Mouse (Mus musculus) liver, postnatal 0 days (tissue): ENCODE data around the gene Scel. TPM values are rescaled to one million over a fixed set of nuclear protein-coding genes. Genes with fewer than 3 reads are reported as not detected.
A peak's percentile ranks its signal among the peaks of the same experiment; 100 is the strongest.

Experiments used
- ATAC-seq: fragments of 200-750 bp; cut with Nextera tagmentation; 2 replicates; pipeline ENCODE4 v1.8.0; 2017; ENCODE audit warnings: mild to moderate bottlenecking, moderate library complexity
- DNase-seq: peaks from one replicate; pipeline ENCODE4 v3.0.0-alpha.2; 2016
- H3K27ac ChIP-seq: fragments of 300-500 bp; sonication (generic); 2 replicates; pipeline ENCODE4 v1.5.1; 2014; ENCODE audit warnings: antibody characterized with exemption, moderate library complexity, mild to moderate bottlenecking, low read depth
- H3K27me3 ChIP-seq: fragments of 300-500 bp; sonication (generic); 2 replicates; pipeline ENCODE4 v1.6.1; 2014; ENCODE audit warnings: low read length, control low read depth, mixed read lengths; ENCODE audit not compliant: insufficient read depth
- H3K36me3 ChIP-seq: fragments of 300-500 bp; sonication (generic); replicated peaks from 2 replicates; pipeline ENCODE4 v1.6.1; 2014; ENCODE audit warnings: mild to moderate bottlenecking, control low read depth, low read length, moderate library complexity, mixed read lengths; ENCODE audit not compliant: insufficient read depth
- H3K4me1 ChIP-seq: fragments of 300-500 bp; sonication (generic); 2 replicates; pipeline ENCODE4 v1.6.1; 2014; ENCODE audit warnings: antibody characterized with exemption, mild to moderate bottlenecking, control low read depth; ENCODE audit not compliant: insufficient read depth
- H3K4me2 ChIP-seq: fragments of 300-500 bp; sonication (generic); 2 replicates; pipeline ENCODE4 v1.6.1; 2014; ENCODE audit warnings: low read depth, mild to moderate bottlenecking, low read length, moderate library complexity, mixed read lengths
- H3K4me3 ChIP-seq: fragments of 300-500 bp; sonication (generic); 2 replicates; pipeline ENCODE4 v1.5.1; 2014; ENCODE audit warnings: low read depth, low read length
- H3K9ac ChIP-seq: fragments of 300-500 bp; sonication (generic); replicated peaks from 2 replicates; pipeline ENCODE4 v1.6.1; 2014; ENCODE audit warnings: mild to moderate bottlenecking, moderate library complexity
- H3K9me3 ChIP-seq: fragments of 300-500 bp; sonication (generic); 2 replicates; pipeline ENCODE4 v1.6.1; 2016; ENCODE audit warnings: mild to moderate bottlenecking, control low read depth, low read length, mixed read lengths
- CTCF ChIP-seq: sonication (generic); IDR thresholded peaks from 2 replicates; pipeline ENCODE4 v1.5.1; 2016; ENCODE audit warnings: antibody characterized with exemption, low read depth
- EP300 ChIP-seq: IDR thresholded peaks from 2 replicates; pipeline ENCODE4 v1.6.1; 2016; ENCODE audit warnings: antibody characterized with exemption, low read depth, mild to moderate bottlenecking
- WGBS: fragments of 180-500 bp; shearing (Covaris S2); extraction: QIAGEN DNeasy Blood & Tissue Kit; methylation state at CpG from one replicate; pipeline ENCODE4 v1.1.7; 2014; ENCODE audit not compliant: insufficient replicate concordance; 5-methylcytosine and 5-hydroxymethylcytosine counted together
- polyA plus RNA-seq: library from polyadenylated mRNA; unstranded; fragments of >200 nt; fragmentation: Nextera tagmentation; extraction: Ambion mirVana; gene quantifications from 2 replicates; pipeline ENCODE4 v1.2.1, GENCODE M21; 2015

Gene Scel
- polyA plus RNA-seq, 1 experiment from 2014 or later: not detected

DNA sequence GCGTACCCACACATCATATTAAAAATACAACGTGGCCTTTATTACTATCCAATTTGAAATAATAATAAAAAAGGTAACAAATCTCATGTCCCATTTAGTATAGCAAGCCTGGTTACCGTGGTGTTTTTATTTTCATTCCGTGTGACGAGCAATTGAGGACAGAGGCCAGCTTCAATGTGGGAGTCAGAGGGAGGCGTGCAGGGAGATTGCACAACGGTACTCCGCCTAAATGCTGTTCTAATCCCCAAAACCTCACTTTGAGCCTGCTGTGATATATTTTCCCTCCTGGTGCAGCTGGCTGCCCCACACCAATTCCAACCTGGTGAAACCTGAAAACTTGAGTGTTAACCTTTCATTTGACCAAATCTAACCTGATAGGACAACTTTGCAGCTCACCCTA lies 27.5 kb upstream of the Scel start:
- Histone ChIP-seq H3K27me3 (no peaks in the 10 kb centered on the region), H3K27ac (no peak overlapping the region), H3K9ac (no peak overlapping the region), H3K4me3 (no peak overlapping the region), H3K36me3 (no peaks in the 10 kb centered on the region), H3K4me1 (no peaks in the 10 kb centered on the region), H3K9me3 (no peaks in the 10 kb centered on the region), H3K4me2 (no peak overlapping the region)
- WGBS: 71% methylated on average over 8 of the region's 8 CpGs
- no peak for DNase-seq
- no peak for ATAC-seq
- TF ChIP-seq EP300 (no peak), CTCF (no peak)

DNA sequence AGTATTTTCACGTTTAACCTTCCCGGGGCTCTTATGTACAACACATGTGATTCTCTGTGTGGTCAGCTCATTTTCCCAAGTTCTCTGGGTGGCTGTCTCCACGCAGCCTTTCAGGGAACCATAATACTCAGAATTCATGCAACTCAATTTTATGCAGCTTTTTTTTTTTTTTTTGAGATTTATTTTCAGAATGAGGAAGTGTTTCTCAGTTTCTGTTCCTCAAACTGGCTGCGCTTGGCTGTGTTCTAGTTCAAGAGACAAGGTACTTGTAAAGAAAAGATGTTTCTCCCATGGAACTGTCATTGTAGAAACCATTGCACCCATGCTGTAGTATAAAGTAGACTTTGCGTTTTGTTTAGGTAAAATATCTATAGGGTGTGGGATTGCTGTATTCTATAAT lies 26.2 kb upstream of the Scel start:
- Histone ChIP-seq H3K36me3 (no peaks in the 10 kb centered on the region), H3K4me1 (no peaks in the 10 kb centered on the region), H3K9me3 (no peaks in the 10 kb centered on the region), H3K4me3 (no peak overlapping the region), H3K9ac (no peak overlapping the region), H3K4me2 (no peak overlapping the region), H3K27ac (no peak overlapping the region), H3K27me3 (no peaks in the 10 kb centered on the region)
- 42% methylated on average over 5 of the region's 5 CpGs for WGBS
- ATAC-seq (no peak), DNase-seq (no peak)
- TF ChIP-seq CTCF (no peak), EP300 (no peak)

DNA sequence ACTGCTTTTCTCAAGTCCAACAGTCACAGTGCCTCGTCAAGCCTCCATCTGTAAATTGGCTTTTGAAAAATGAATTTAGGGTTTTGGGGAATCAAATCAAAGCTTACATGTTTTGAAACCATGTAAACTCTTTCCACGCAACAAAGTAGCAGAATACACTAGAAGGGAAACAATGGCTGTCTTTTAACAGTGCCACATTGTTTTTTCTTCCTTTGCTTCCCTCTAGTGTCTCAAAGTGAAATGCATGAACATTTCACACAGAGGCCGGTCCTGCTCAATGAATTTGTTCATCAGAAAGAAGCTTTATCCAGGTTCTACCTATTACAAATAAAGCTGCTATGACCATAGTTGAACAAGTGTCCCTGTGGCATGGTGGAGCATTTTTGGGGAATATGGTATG lies 24.5 kb upstream of the Scel start:
- Histone ChIP-seq H3K27me3 (no peaks in the 10 kb centered on the region), H3K27ac (no peak overlapping the region), H3K4me3 (no peak overlapping the region), H3K36me3 (no peaks in the 10 kb centered on the region), H3K4me2 (no peak overlapping the region), H3K9ac (no peak overlapping the region), H3K9me3 (peaks cover 3% of the 10 kb centered on the region; the same call in 1 of the 2 replicates), H3K4me1 (no peaks in the 10 kb centered on the region)
- ATAC-seq (no peak), DNase-seq (no peak)
- TF ChIP-seq EP300: no peak
- peak; percentile 43 for TF ChIP-seq CTCF
- 66% methylated on average over 3 of the region's 3 CpGs for WGBS

DNA sequence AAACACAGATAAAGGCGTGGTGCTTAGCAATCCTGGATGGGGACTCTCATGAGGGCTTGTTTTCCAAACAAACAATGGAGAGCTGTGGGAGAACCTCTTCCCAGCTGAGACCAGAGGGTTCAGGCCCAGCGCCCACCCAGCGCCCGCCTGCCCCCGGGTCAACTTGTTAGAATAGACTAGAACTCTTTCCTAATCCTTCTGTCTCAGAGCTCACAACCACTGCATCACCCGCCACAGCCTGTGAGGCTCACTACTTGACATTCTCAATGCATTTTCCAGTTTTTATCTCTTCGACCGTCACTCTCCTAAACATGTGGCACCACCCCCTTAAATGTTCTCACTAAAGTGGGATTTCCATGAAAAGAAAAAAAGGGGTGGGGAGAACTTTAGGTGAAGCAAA lies 14.9 kb upstream of the Scel start:
- H3K9ac ChIP-seq: no peak overlapping the region
- no peaks in the 10 kb centered on the region for H3K36me3 ChIP-seq
- no peaks in the 10 kb centered on the region for H3K4me1 ChIP-seq
- H3K4me3 ChIP-seq: no peak overlapping the region
- no peak overlapping the region for H3K27ac ChIP-seq
- H3K27me3 ChIP-seq: no peaks in the 10 kb centered on the region
- WGBS: 73% methylated on average over 8 of the region's 8 CpGs
- TF ChIP-seq EP300 (no peak), CTCF (no peak)
- no peaks in the 10 kb centered on the region for H3K9me3 ChIP-seq
- ATAC-seq (no peak), DNase-seq (no peak)
- H3K4me2 ChIP-seq: no peak overlapping the region

DNA sequence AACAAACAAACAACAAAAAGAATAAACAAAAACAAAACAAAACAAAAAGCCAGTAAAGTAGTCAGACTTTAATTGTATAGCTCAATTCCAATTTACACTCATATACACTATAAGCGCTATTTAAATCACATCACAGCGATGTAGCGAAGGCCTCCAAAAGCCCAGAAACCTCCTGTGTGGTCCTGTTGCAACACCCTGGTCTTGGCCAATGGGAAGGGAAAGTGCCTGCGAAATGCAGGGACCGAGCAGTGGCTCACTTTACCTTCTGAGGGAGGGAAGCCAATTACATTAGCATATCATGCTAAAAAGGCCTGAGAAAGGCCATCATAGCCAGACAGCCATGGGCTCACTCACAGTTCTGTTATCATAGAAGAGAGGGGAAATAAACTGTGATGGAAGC lies 14.5 kb upstream of the Scel start:
- H3K4me1 ChIP-seq: no peaks in the 10 kb centered on the region
- TF ChIP-seq EP300 (no peak), CTCF (no peak)

DNA sequence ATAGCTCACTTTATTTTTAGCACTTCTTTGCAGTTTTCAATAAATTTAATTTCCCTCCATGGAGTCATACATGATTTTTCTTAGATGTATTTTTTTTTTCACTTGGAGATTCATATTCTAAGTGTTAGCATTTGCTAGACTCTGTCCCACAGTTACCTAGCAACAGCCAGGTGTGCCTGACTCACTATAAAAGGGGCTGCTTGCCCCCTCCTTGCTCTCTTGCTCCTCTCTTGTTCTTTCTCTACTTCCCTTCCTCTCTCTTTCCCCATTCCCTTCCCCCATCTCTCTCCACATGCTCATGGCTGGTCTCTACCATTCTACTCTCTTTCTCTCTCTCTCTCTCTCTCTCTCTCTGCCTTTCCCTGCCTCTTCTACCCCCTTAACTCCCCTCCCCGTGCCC lies 14.1 kb upstream of the Scel start:
- TF ChIP-seq EP300 (no peak), CTCF (no peak)
- no peaks in the 10 kb centered on the region for H3K9me3 ChIP-seq
- no peak overlapping the region for H3K9ac ChIP-seq
- ATAC-seq: no peak
- WGBS: 65% methylated on average over 1 of the region's 1 CpGs
- no peak overlapping the region for H3K4me2 ChIP-seq
- H3K36me3 ChIP-seq: no peaks in the 10 kb centered on the region
- H3K4me1 ChIP-seq: no peaks in the 10 kb centered on the region
- DNase-seq: no peak
- no peak overlapping the region for H3K4me3 ChIP-seq
- no peak overlapping the region for H3K27ac ChIP-seq
- no peaks in the 10 kb centered on the region for H3K27me3 ChIP-seq

More for the DNA sequence above, 14.5 kb upstream of the Scel start:
- H3K4me3 ChIP-seq: no peak overlapping the region
- H3K9me3 ChIP-seq: no peaks in the 10 kb centered on the region
- H3K9ac ChIP-seq: no peak overlapping the region
- H3K4me2 ChIP-seq: no peak overlapping the region
- DNase-seq: no peak
- no peaks in the 10 kb centered on the region for H3K27me3 ChIP-seq
- WGBS: 65% methylated on average over 5 of the region's 5 CpGs
- H3K36me3 ChIP-seq: no peaks in the 10 kb centered on the region
- no peak for ATAC-seq
- no peak overlapping the region for H3K27ac ChIP-seq

DNA sequence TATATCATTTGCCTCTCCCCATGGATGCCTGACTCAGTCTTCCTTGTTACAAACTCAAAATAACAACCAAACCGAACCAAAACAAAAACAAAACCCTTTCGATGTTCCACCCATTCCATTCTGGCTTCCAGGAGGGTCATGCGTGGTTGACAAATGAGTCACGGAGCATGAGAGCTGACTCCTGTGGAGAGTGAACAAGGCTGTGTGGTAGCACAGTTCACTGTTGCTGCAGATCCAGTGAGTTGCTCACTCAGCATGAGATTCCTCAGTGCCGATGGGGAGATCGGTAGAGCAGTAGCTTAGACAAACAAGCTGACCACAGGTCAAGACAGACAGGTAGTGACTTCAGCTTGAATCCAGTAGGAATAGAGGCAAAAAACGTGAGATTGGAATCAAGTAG lies 12.8 kb upstream of the Scel start:
- no peaks in the 10 kb centered on the region for H3K36me3 ChIP-seq
- H3K4me2 ChIP-seq: no peak overlapping the region
- H3K4me3 ChIP-seq: no peak overlapping the region
- no peak for DNase-seq
- ATAC-seq: no peak
- no peaks in the 10 kb centered on the region for H3K9me3 ChIP-seq
- no peak overlapping the region for H3K27ac ChIP-seq
- no peak overlapping the region for H3K9ac ChIP-seq
- TF ChIP-seq EP300 (no peak), CTCF (no peak)
- H3K27me3 ChIP-seq: no peaks in the 10 kb centered on the region
- 56% methylated on average over 7 of the region's 7 CpGs for WGBS
- no peaks in the 10 kb centered on the region for H3K4me1 ChIP-seq
